Mouse (Mus musculus) ES-Bruce4 (cell line): ENCODE data around the gene Pdcd1lg2.

Experiments
- CTCF ChIP-seq: IDR thresholded peaks from one replicate; pipeline ENCODE4 v1.8.1; 2011; ENCODE audit warnings: low read depth, low read length
- EP300 ChIP-seq: IDR thresholded peaks from 2 replicates; pipeline ENCODE4 v1.6.1; 2011; ENCODE audit warnings: low read depth, low read length; ENCODE audit not compliant: insufficient read depth

DNA sequence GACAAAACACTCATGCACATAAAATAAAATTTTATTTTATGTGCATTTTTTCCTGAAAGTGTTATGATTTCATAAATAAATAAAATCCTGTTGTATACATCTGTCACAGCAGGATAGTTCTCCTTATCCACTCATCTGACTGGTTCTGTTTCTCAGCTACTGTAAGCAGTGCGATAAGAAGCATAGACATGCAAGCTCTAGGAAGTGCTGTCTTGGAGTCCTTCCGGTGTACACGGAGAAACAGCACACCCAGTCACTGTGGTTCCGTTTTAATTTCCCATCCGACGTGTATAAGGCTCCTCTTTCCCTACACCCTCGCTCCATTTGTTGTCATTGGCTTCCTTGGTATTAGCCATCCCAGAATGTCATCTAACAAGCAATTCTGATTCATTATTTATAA, 87.2 kb downstream of the Pdcd1lg2 start:
- TF ChIP-seq CTCF (no peak), EP300 (no peak)
